Mouse (Mus musculus) stomach, embryonic 16.5 days (tissue): ENCODE measurements around the gene Slc45a2. TPM values are rescaled to one million over a fixed set of nuclear protein-coding genes. Genes with fewer than 3 reads are reported as not detected.
A peak's percentile ranks its signal among the peaks of the same experiment; 100 is the strongest.
"Not testable (repeated sequence)": the region's sequence is repeated elsewhere in the genome, so short reads cannot be mapped to it uniquely, and the experiment has no call there.

Source experiments
- ATAC-seq: fragments of 200-750 bp; cut with Nextera tagmentation; 2 replicates; pipeline ENCODE4 v1.8.0; 2017; ENCODE audit warnings: moderate number of reproducible peaks, moderate TSS enrichment; ENCODE audit not compliant: insufficient read depth, low FRiP score
- H3K27ac ChIP-seq: fragments of 300-500 bp; sonication (generic); 2 replicates; pipeline ENCODE4 v1.5.1; 2014; ENCODE audit warnings: low read length
- H3K27me3 ChIP-seq: fragments of 300-500 bp; sonication (generic); 2 replicates; pipeline ENCODE4 v1.6.1; 2014; ENCODE audit warnings: low read length, control low read depth, mixed read lengths; ENCODE audit not compliant: control insufficient read depth, insufficient read depth
- H3K36me3 ChIP-seq: fragments of 300-500 bp; sonication (generic); 2 replicates; pipeline ENCODE4 v1.6.1; 2014; ENCODE audit warnings: low read length; ENCODE audit not compliant: control insufficient read depth, insufficient read depth
- H3K4me1 ChIP-seq: fragments of 300-500 bp; sonication (generic); 2 replicates; pipeline ENCODE4 v1.6.1; 2014; ENCODE audit warnings: low read length, control low read depth, mixed read lengths; ENCODE audit not compliant: control insufficient read depth, insufficient read depth
- H3K4me2 ChIP-seq: fragments of 300-500 bp; sonication (generic); 2 replicates; pipeline ENCODE4 v1.6.1; 2014; ENCODE audit warnings: low read depth, low read length, mixed read lengths
- H3K4me3 ChIP-seq: fragments of 300-500 bp; sonication (generic); replicated peaks from 2 replicates; pipeline ENCODE4 v1.5.1; 2014; ENCODE audit warnings: mild to moderate bottlenecking, low read length
- H3K9ac ChIP-seq: fragments of 300-500 bp; sonication (generic); 2 replicates; pipeline ENCODE4 v1.6.1; 2014; ENCODE audit warnings: low read length
- H3K9me3 ChIP-seq: fragments of 300-500 bp; sonication (generic); replicated peaks from 2 replicates; pipeline ENCODE4 v1.6.1; 2016; ENCODE audit warnings: low read length, control low read depth; ENCODE audit not compliant: control insufficient read depth
- WGBS: fragments of 180-500 bp; shearing (Covaris S2); extraction: QIAGEN DNeasy Blood & Tissue Kit; methylation state at CpG from one replicate; pipeline ENCODE4 v1.1.7; 2014; 5-methylcytosine and 5-hydroxymethylcytosine counted together
- polyA plus RNA-seq: library from polyadenylated mRNA; unstranded; fragments of >200 nt; fragmentation: Nextera tagmentation; extraction: Ambion mirVana; gene quantifications from 2 replicates; pipeline ENCODE4 v1.2.1, GENCODE M21; 2015

The Slc45a2 gene
- polyA plus RNA-seq, 1 experiment from 2014 or later, result not detected

- H3K36me3 ChIP-seq, result no peaks in the 10 kb centered on the region
- no peak overlapping the region for H3K4me3 ChIP-seq
- H3K27ac ChIP-seq, result no peak overlapping the region
- ATAC-seq, result no peak
- no peaks in the 10 kb centered on the region for H3K9me3 ChIP-seq
- no peaks in the 10 kb centered on the region for H3K27me3 ChIP-seq
- no peaks in the 10 kb centered on the region for H3K4me1 ChIP-seq
- H3K9ac ChIP-seq, result no peak overlapping the region
- 63% methylated on average over 2 of the region's 2 CpGs for WGBS
- H3K4me2 ChIP-seq, result no peak overlapping the region
Observed at GRCm38 (mm10) chr15:10962601-10963000, 37.9 kb upstream of the Slc45a2 start.

DNA sequence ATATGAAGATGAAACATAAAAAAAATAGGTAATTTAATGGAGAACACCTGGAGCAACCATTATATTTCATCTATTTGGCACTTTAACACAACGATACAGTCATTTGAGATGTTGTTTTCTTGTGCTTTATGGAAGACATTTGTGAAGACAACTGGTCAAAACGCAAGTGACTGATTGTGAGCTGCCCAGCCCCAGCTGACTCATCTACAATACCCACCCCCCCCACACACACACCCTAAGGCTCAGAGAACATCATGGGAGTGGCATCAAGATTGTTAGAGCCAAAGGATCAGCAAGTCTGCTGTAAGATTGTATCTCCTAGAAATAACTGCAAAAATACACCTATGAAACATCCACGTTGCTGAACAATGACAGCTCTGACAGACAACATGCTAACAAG is 31.1 kb upstream of the Slc45a2 start:
- ATAC-seq, result no peak
- 67% methylated on average over 3 of the region's 3 CpGs for WGBS
- H3K36me3 ChIP-seq, result no peaks in the 10 kb centered on the region
- no peaks in the 10 kb centered on the region for H3K9me3 ChIP-seq
- no peak overlapping the region for H3K4me2 ChIP-seq
- H3K9ac ChIP-seq, result no peak overlapping the region
- no peak overlapping the region for H3K27ac ChIP-seq
- H3K4me1 ChIP-seq, result no peaks in the 10 kb centered on the region
- no peaks in the 10 kb centered on the region for H3K27me3 ChIP-seq
- no peak overlapping the region for H3K4me3 ChIP-seq

DNA sequence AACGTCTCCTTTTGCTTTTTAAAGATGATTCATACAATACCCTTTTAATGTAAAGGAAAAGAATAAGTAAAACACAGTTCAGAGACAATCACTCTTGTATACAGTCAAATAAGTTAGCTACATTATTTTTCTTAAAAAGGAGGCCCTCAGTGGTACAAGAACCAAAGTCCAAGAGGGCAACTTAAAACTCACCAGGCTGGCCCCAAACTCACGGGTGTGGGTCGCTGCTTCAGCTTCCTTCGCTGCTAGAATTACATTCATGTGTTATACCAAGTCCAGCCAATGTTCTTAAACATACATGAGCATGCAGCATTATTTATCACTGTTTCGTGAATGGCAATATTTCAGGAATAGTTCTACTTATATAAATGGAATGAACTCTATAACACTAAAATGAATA is 29.7 kb upstream of the Slc45a2 start:
- no peaks in the 10 kb centered on the region for H3K9me3 ChIP-seq
- H3K27ac ChIP-seq, result no peak overlapping the region
- 83% methylated on average over 5 of the region's 5 CpGs for WGBS
- H3K4me2 ChIP-seq, result no peak overlapping the region
- no peaks in the 10 kb centered on the region for H3K27me3 ChIP-seq
- no peaks in the 10 kb centered on the region for H3K36me3 ChIP-seq
- no peak overlapping the region for H3K9ac ChIP-seq
- no peaks in the 10 kb centered on the region for H3K4me1 ChIP-seq
- H3K4me3 ChIP-seq, result no peak overlapping the region
- ATAC-seq, result no peak

DNA sequence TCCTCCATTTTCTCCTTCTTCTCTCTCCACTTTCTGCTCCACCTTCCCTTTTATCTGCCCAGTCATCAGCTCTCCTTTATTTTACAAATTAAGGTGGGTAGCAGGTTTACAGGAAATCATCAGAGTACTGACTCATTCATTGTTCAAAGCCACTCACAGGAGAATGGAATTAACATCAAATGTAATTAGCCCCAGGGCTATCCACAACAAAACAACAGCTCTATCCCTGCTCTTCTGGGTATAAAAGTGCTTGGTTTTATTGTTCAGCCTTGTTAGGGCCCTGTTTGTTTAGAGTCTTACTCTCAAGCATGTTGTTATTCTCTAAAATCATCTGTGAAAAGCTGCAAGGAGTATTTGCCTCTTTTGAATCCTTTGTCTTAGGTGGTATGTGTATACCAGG is 23.4 kb upstream of the Slc45a2 start:
- no peak overlapping the region for H3K9ac ChIP-seq
- H3K9me3 ChIP-seq, result no peaks in the 10 kb centered on the region
- no peak overlapping the region for H3K27ac ChIP-seq
- no peak overlapping the region for H3K4me3 ChIP-seq
- H3K27me3 ChIP-seq, result no peaks in the 10 kb centered on the region
- no peak for ATAC-seq
- H3K36me3 ChIP-seq, result no peaks in the 10 kb centered on the region
- 0 out of 2 replicates have a peak, but pooled peaks cover 6% of the 10 kb centered on the region for H3K4me1 ChIP-seq
- no peak overlapping the region for H3K4me2 ChIP-seq

DNA sequence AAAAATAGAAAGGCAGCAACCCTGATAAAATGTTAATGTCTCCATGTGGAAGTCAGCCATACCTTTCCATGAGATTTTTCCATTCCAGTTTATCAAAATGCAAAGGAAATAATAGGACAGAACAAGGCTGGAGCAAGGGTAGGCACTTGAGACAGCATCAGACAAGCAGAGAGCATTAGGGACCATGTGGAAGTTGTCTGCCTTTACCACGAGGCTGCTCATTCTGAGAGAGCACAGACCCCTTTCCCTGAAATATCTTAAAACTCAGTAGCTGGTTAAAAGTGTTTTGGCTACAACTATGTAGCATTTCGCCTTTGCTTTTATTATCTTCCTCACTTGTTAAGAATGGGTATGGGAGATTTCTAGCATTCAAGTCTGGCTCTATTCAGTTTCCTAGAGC is 19.8 kb upstream of the Slc45a2 start:
- no peak for ATAC-seq
- peak overlapping the region; percentile 85 for H3K4me3 ChIP-seq
- H3K4me2 ChIP-seq, result peak overlapping the region; percentile 84
- no peaks in the 10 kb centered on the region for H3K27me3 ChIP-seq
- H3K27ac ChIP-seq, result no peak overlapping the region
- no peaks in the 10 kb centered on the region for H3K36me3 ChIP-seq
- peaks cover 8% of the 10 kb centered on the region; the same call in 1 of the 2 replicates for H3K4me1 ChIP-seq
- WGBS, result 60% methylated on average over 2 of the region's 2 CpGs
- H3K9me3 ChIP-seq, result no peaks in the 10 kb centered on the region
- H3K9ac ChIP-seq, result no peak overlapping the region

- Histone ChIP-seq H3K4me1 (peaks cover 8% of the 10 kb centered on the region; the same call in 1 of the 2 replicates), H3K9me3 (no peaks in the 10 kb centered on the region), H3K4me2 (peak within 1 kb of the TSS; percentile 84), H3K27me3 (no peaks in the 10 kb centered on the region), H3K9ac (peak within 1 kb of the TSS; percentile 90), H3K27ac (peak within 1 kb of the TSS; percentile 93), H3K36me3 (no peaks in the 10 kb centered on the region), H3K4me3 (peak within 1 kb of the TSS; percentile 85)
- peak; percentile 99 for ATAC-seq
- under 1% methylated on average over 52 of the region's 52 CpGs for WGBS
Observed at GRCm38 (mm10) chr15:10981377-10982063, 19.0 kb upstream of the Slc45a2 start, which contains the start of gene Amacr. Gene Amacr (plus strand): TSS chr15:10981756.

DNA sequence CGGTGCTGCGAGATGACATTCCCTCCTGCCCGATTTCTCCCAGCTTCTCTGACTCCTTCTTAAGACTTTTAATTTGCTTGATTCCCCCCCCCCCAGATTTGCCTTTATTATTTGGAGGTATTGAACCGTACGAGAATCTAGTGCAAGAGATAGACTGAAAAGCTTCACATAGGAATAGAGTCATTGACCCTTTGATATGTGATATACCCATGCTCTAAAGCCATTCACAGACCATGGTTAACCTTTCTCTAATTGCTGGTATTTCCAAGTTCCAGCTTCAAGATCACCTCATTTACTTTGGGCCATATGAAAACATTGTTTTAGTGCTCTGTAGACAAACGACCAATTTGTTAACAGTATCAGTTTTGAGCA is 18.5 kb upstream of the Slc45a2 start:
- peak overlapping the region; percentile 84 for H3K4me2 ChIP-seq
- H3K9ac ChIP-seq, result peak overlapping the region; percentile 90
- H3K27ac ChIP-seq, result peak overlapping the region; percentile 93
- no peaks in the 10 kb centered on the region for H3K27me3 ChIP-seq
- 0 out of 2 replicates have a peak, but pooled peaks have one; percentile 7 for ATAC-seq
- no peaks in the 10 kb centered on the region for H3K9me3 ChIP-seq
- H3K4me1 ChIP-seq, result peaks cover 8% of the 10 kb centered on the region; the same call in 1 of the 2 replicates
- WGBS, result 8% methylated on average over 6 of the region's 6 CpGs
- H3K36me3 ChIP-seq, result no peaks in the 10 kb centered on the region
- H3K4me3 ChIP-seq, result peak overlapping the region; percentile 85

DNA sequence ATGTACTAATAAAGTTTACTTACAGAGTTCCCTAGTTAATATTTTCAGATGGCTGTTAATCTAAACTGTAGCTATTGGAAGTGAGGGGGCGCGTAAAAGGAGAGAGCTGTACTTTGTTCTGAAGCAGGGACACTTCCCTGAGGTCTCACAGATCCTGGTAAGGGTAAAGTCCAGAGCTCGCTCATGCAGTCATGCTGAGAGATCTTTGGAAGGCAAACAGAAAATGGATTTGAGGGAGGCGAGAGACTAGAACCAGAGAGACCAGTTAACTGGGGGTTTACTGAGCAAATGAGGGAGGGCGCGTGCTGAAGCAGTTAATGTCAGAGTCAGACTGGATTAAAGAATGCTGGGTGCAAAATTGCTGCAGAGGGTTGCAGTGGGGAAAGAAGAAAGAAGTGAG is 14.8 kb upstream of the Slc45a2 start:
- no peaks in the 10 kb centered on the region for H3K27me3 ChIP-seq
- H3K4me2 ChIP-seq, result no peak overlapping the region
- H3K9ac ChIP-seq, result no peak overlapping the region
- no peak for ATAC-seq
- H3K36me3 ChIP-seq, result 0 out of 2 replicates have a peak, but pooled peaks cover 5% of the 10 kb centered on the region
- 64% methylated on average over 6 of the region's 6 CpGs for WGBS
- peaks cover 7% of the 10 kb centered on the region; the same call in 1 of the 2 replicates for H3K4me1 ChIP-seq
- H3K4me3 ChIP-seq, result no peak overlapping the region
- H3K9me3 ChIP-seq, result no peaks in the 10 kb centered on the region
- peak overlapping the region; percentile 1; the same call in 1 of the 2 replicates for H3K27ac ChIP-seq

GRCm38 (mm10) chr15:10986477-10986876 is 14.0 kb upstream of the Slc45a2 start:
- H3K9ac ChIP-seq, H3K4me1 ChIP-seq, H3K36me3 ChIP-seq, ATAC-seq, H3K4me2 ChIP-seq, H3K4me3 ChIP-seq, H3K27me3 ChIP-seq, H3K9me3 ChIP-seq, H3K27ac ChIP-seq: not testable (repeated sequence)
- 82% methylated on average over 2 of the region's 2 CpGs for WGBS
